Mouse (Mus musculus): Measurements from ENCODE around the gene Rpl19.

GRCm38 (mm10) chr11:98050520-98050815 lies 24.0 kb downstream of the Rpl19 start:
- TF ChIP-seq POLR2A (IDR thresholded peaks at IDR 0.05; ENCODE audit: control insufficient read depth, extremely low read depth, insufficient read depth, low read length, poor library complexity) (no peak), CTCF (IDR thresholded peaks at IDR 0.05; ENCODE audit: borderline replicate concordance, control insufficient read depth, extremely low read depth, insufficient read depth, low read length, poor library complexity) (no peak)

Measured in thymus, adult 2 months (tissue).